Mouse (Mus musculus): ENCODE data around the gene Pnrc2. TPM values are rescaled to one million over a fixed set of nuclear protein-coding genes. Genes with fewer than 3 reads are reported as not detected.

Gene Pnrc2
- total RNA-seq, 2 experiments from 2014 or later: 251 to 273 TPM

GRCm38 (mm10) chr4:135833301-135834123, 40.1 kb downstream of the Pnrc2 start:
- no peak for ATAC-seq (ENCODE audit: poor library complexity, severe bottlenecking)

- no peak for ATAC-seq (ENCODE audit: poor library complexity, severe bottlenecking)
Observed at GRCm38 (mm10) chr4:135832070-135832469, 41.6 kb downstream of the Pnrc2 start.

- ATAC-seq (ENCODE audit: poor library complexity, severe bottlenecking): no peak
Observed at GRCm38 (mm10) chr4:135828491-135828890, 45.2 kb downstream of the Pnrc2 start.

- ATAC-seq (ENCODE audit: poor library complexity, severe bottlenecking): no peak
Observed at GRCm38 (mm10) chr4:135824254-135824653, 49.4 kb downstream of the Pnrc2 start.

GRCm38 (mm10) chr4:135823298-135823697, 50.4 kb downstream of the Pnrc2 start:
- ATAC-seq (ENCODE audit: poor library complexity, severe bottlenecking): no peak

GRCm38 (mm10) chr4:135821772-135822171, 51.9 kb downstream of the Pnrc2 start:
- no peak for ATAC-seq (ENCODE audit: poor library complexity, severe bottlenecking)

Other genes starting within 250 kb of the Pnrc2 start
- gene Ifnlr1, start 187.6 kb downstream of the Pnrc2 start, total RNA-seq (2015): 8.6 and 10.8 TPM in 2 replicates
- gene Ifnlr1, start 187.6 kb downstream of the Pnrc2 start, total RNA-seq (2017): 2.8 and 4.8 TPM in 2 replicates
- gene Il22ra1, start 145.7 kb downstream of the Pnrc2 start, total RNA-seq (2015): not detected in 2 replicates
- not detected in 2 replicates for gene Il22ra1, start 145.7 kb downstream of the Pnrc2 start, total RNA-seq (2017)
- gene Myom3, start 114.1 kb downstream of the Pnrc2 start, total RNA-seq (2015): not detected in 2 replicates
- not detected in 2 replicates for gene Myom3, start 114.1 kb downstream of the Pnrc2 start, total RNA-seq (2017)
- gene Srsf10, start 18.1 kb downstream of the Pnrc2 start, total RNA-seq (2015): 104 and 125 TPM in 2 replicates
- gene Srsf10, start 18.1 kb downstream of the Pnrc2 start, total RNA-seq (2017): 130 and 147 TPM in 2 replicates
- gene Cnr2, start 21.5 kb upstream of the Pnrc2 start, total RNA-seq (2015): 15.2 and 16.9 TPM in 2 replicates
- 18.8 and 20.7 TPM in 2 replicates for gene Cnr2, start 21.5 kb upstream of the Pnrc2 start, total RNA-seq (2017)
- gene Fuca1, start 46.9 kb upstream of the Pnrc2 start, total RNA-seq (2015): 72.1 and 86.7 TPM in 2 replicates
- gene Fuca1, start 46.9 kb upstream of the Pnrc2 start, total RNA-seq (2017): 143 and 189 TPM in 2 replicates
- gene Hmgcl, start 72.6 kb upstream of the Pnrc2 start, total RNA-seq (2015): 60.7 and 76.8 TPM in 2 replicates
- gene Hmgcl, start 72.6 kb upstream of the Pnrc2 start, total RNA-seq (2017): 54.9 and 60.4 TPM in 2 replicates
- 6.4 and 7.6 TPM in 2 replicates for gene Gale, start 89.9 kb upstream of the Pnrc2 start, total RNA-seq (2015)
- gene Gale, start 89.9 kb upstream of the Pnrc2 start, total RNA-seq (2017): 10.0 and 11.6 TPM in 2 replicates
- 49.7 and 51.4 TPM in 2 replicates for gene Lypla2, start 98.8 kb upstream of the Pnrc2 start, total RNA-seq (2015)
- gene Lypla2, start 98.8 kb upstream of the Pnrc2 start, total RNA-seq (2017): 21.4 and 25.3 TPM in 2 replicates
- 14.9 and 18.5 TPM in 2 replicates for gene Pithd1, start 113.4 kb upstream of the Pnrc2 start, total RNA-seq (2015)
- 20.6 and 26.2 TPM in 2 replicates for gene Pithd1, start 113.4 kb upstream of the Pnrc2 start, total RNA-seq (2017)
- 61.0 and 62.7 TPM in 2 replicates for gene Eloa, start 147.9 kb upstream of the Pnrc2 start, total RNA-seq (2015)
- 63.0 and 68.6 TPM in 2 replicates for gene Eloa, start 147.9 kb upstream of the Pnrc2 start, total RNA-seq (2017)
- 1,014 and 1,023 TPM in 2 replicates for gene Rpl11, start 179.6 kb upstream of the Pnrc2 start, total RNA-seq (2015)
- 540 and 557 TPM in 2 replicates for gene Rpl11, start 179.6 kb upstream of the Pnrc2 start, total RNA-seq (2017)